Mouse (Mus musculus) E14TG2a.4 (cell line): ENCODE results near the gene Cd300ld3.

ENCODE experiments used
- CTCF ChIP-seq: conservative IDR thresholded peaks from 2 replicates; pipeline ENCODE4 v1.5.1; 2014; ENCODE audit warnings: low read length
- NANOG ChIP-seq: IDR thresholded peaks from 2 replicates; pipeline ENCODE4 v1.6.1; 2014; ENCODE audit warnings: borderline replicate concordance, low read length, mixed read lengths
- POU5F1 ChIP-seq: IDR thresholded peaks from 2 replicates; pipeline ENCODE4 v1.6.1; 2014; ENCODE audit warnings: low read length, borderline replicate concordance

DNA sequence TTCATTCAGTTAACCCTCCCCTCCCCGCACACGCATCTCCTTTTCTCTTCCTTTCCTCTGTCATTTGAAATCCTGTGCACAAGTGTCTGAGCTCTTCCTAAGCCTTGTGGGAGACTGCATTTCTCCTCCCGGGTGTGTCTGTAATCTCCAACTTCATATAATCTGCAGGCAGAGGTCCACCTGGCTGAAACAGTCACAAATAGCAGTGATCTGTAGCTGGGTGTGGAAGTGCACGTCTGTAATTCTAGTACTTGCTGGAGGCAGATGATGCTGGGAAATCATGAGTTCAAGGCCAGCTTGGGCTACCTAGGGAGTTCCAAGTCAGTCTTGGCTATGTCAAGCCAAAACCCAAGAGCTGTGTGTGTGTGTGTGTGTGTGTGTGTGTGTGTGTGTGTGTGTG, 43.9 kb upstream of the Cd300ld3 start:
- TF ChIP-seq CTCF = no peak
- no peak for TF ChIP-seq NANOG
- TF ChIP-seq POU5F1 = no peak
